Mouse (Mus musculus): ENCODE results near the gene Col9a3.

GRCm38 (mm10) chr2:180646841-180647240 is 49.3 kb downstream of the Col9a3 start:
- TF ChIP-seq POLR2A (IDR thresholded peaks at IDR 0.05; ENCODE audit: extremely low read depth, insufficient read depth, low read length) = no peak
- TF ChIP-seq CTCF (IDR thresholded peaks at IDR 0.05; ENCODE audit: low read depth, low read length) = no peak

Measured in liver, adult 2 months (tissue).